Mouse (Mus musculus): Measurements from ENCODE around the gene Gm49396.
A peak's percentile ranks its signal among the peaks of the same experiment; 100 is the strongest.

The Gm49396 gene

GRCm38 (mm10) chr7:30586455-30587020, 23.4 kb downstream of the Gm49396 start:
- no peak for DNase-seq (ENCODE audit: low spot score)

GRCm38 (mm10) chr7:30587842-30588667, 24.9 kb downstream of the Gm49396 start:
- DNase-seq (ENCODE audit: low spot score), result peak; percentile 62

GRCm38 (mm10) chr7:30588676-30589434, 25.7 kb downstream of the Gm49396 start, which contains the start of gene Kmt2b:
Kmt2b (minus strand) TSS chr7:30588726.
- peak; percentile 86 for DNase-seq (ENCODE audit: low spot score)

GRCm38 (mm10) chr7:30589435-30590301, 26.5 kb downstream of the Gm49396 start:
- DNase-seq (ENCODE audit: low spot score), result peak; percentile 60

- no peak for DNase-seq (ENCODE audit: low spot score)
Measured at GRCm38 (mm10) chr7:30590927-30591604, 27.9 kb downstream of the Gm49396 start.

- DNase-seq (ENCODE audit: low spot score), result no peak
Measured at GRCm38 (mm10) chr7:30591605-30591951, 28.4 kb downstream of the Gm49396 start.

GRCm38 (mm10) chr7:30592772-30593423, 29.8 kb downstream of the Gm49396 start:
- DNase-seq (ENCODE audit: low spot score), result no peak

GRCm38 (mm10) chr7:30593579-30594509, 30.7 kb downstream of the Gm49396 start:
- DNase-seq (ENCODE audit: low spot score), result no peak

GRCm38 (mm10) chr7:30594510-30595024, 31.4 kb downstream of the Gm49396 start:
- no peak for DNase-seq (ENCODE audit: low spot score)

- DNase-seq (ENCODE audit: low spot score), result no peak
Measured at GRCm38 (mm10) chr7:30596093-30596492, 32.9 kb downstream of the Gm49396 start.

- no peak for DNase-seq (ENCODE audit: low spot score)
Measured at GRCm38 (mm10) chr7:30596811-30597210, 33.7 kb downstream of the Gm49396 start.

- DNase-seq (ENCODE audit: low spot score), result no peak
Measured at GRCm38 (mm10) chr7:30598786-30599185, 35.6 kb downstream of the Gm49396 start, which contains the start of gene Zbtb32. Zbtb32 (minus strand) TSS chr7:30598909.

- peak; percentile 48 for DNase-seq (ENCODE audit: low spot score)
Measured at GRCm38 (mm10) chr7:30599933-30600353, 36.8 kb downstream of the Gm49396 start.

- DNase-seq (ENCODE audit: low spot score), result no peak
Measured at GRCm38 (mm10) chr7:30600651-30601050, 37.5 kb downstream of the Gm49396 start.

- DNase-seq (ENCODE audit: low spot score), result no peak
Measured at GRCm38 (mm10) chr7:30602583-30602982, 39.4 kb downstream of the Gm49396 start.

GRCm38 (mm10) chr7:30604424-30604823, 41.3 kb downstream of the Gm49396 start:
- DNase-seq (ENCODE audit: low spot score), result no peak

GRCm38 (mm10) chr7:30604944-30605343, 41.8 kb downstream of the Gm49396 start:
- no peak for DNase-seq (ENCODE audit: low spot score)

- DNase-seq (ENCODE audit: low spot score), result peak; percentile 68
Measured at GRCm38 (mm10) chr7:30607706-30608309, 44.7 kb downstream of the Gm49396 start.

- no peak for DNase-seq (ENCODE audit: low spot score)
Measured at GRCm38 (mm10) chr7:30608476-30608875, 45.3 kb downstream of the Gm49396 start.
